Mouse (Mus musculus) gastrocnemius, adult 2 months (tissue): Measurements from ENCODE around the gene Ctnna2. TPM values are rescaled to one million over a fixed set of nuclear protein-coding genes. Genes with fewer than 3 reads are reported as not detected.
A peak's percentile ranks its signal among the peaks of the same experiment; 100 is the strongest.

Source experiments
- DNase-seq: peaks from one replicate; pipeline ENCODE4 v3.0.0; 2022
- H3K27ac ChIP-seq: fragments of 200-600 bp; 2 replicates; pipeline ENCODE4 v1.8.1; 2022; ENCODE audit warnings: mild to moderate bottlenecking
- H3K4me3 ChIP-seq: fragments of 200-600 bp; 2 replicates; pipeline ENCODE4 v1.8.1; 2022; ENCODE audit warnings: mild to moderate bottlenecking, moderate library complexity
- CTCF ChIP-seq: fragments of 200-600 bp; IDR thresholded peaks from 2 replicates; pipeline ENCODE4 v1.8.1; 2022; ENCODE audit warnings: antibody characterized with exemption, mild to moderate bottlenecking, moderate library complexity
- intact Hi-C: fragments of 180-260 bp; cut with DNase I; formaldehyde crosslinking; loops from one replicate; pipeline ENCODE4 v1.15.1; 2025
- total RNA-seq, 2 experiments: library from RNA; stranded (reverse); gene quantifications; 2 replicates each; pipeline ENCODE4 v1.2.3; 2021

The Ctnna2 gene
- total RNA-seq, 2 experiments from 2014 or later, result not detected

DNA sequence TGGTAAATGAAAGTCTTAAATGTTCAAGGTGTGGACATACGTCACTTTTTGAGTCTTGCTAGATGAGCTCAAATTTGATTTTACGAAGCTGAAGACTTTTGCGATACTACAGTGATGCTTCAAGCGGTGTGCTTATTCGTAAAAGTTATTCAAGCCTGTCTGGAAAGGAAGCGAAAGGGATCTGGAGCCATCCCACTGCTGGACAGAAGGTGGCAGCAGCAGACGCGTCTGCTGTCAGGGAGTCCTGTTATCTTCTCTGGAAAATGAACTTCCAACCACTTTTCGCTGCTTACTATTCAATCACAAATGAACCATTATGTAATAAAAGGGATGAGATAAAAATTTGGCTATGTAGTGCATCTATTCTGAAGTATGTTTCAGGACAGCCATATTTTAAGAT lies 345.5 kb downstream of the Ctnna2 start:
- Histone ChIP-seq H3K27ac (no peak overlapping the region), H3K4me3 (no peak overlapping the region)
- TF ChIP-seq CTCF, result peak; percentile 52
- peak; percentile 16 for DNase-seq
- intact Hi-C loops, result no loop called here

DNA sequence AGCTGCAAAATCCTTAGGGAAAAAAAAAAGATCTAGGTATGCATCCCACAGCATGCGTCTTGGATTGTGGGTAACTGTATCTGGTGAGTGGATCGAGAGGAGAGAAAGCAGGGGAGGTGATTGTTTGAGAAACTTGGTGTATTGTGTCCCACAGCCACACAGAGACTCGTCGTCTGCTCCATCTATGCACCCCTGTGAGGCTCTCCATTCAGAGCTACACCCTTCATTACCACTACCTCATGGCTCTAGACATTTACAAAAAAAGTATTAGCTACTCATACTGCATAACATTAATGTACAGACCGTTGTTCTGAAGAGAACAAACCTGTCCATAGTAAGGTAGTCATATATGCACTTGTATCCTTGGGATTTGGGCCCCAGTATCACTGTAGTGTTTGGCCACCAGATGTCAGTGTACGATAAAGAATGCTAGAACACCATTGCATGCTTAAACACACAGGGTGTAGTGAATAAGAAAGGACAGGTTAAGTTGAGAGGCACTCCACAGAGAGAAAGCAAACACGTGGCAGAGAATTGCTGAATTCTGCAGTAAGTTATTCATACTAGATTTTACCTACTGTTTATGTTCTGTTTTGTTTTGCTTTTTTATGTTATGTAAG lies 350.8 kb downstream of the Ctnna2 start:
- no peak overlapping the region for H3K4me3 ChIP-seq
- DNase-seq, result no peak
- H3K27ac ChIP-seq, result no peak overlapping the region
- intact Hi-C loops, result no loop called here
- TF ChIP-seq CTCF, result peak; percentile 22; the same call in 1 of the 2 replicates

DNA sequence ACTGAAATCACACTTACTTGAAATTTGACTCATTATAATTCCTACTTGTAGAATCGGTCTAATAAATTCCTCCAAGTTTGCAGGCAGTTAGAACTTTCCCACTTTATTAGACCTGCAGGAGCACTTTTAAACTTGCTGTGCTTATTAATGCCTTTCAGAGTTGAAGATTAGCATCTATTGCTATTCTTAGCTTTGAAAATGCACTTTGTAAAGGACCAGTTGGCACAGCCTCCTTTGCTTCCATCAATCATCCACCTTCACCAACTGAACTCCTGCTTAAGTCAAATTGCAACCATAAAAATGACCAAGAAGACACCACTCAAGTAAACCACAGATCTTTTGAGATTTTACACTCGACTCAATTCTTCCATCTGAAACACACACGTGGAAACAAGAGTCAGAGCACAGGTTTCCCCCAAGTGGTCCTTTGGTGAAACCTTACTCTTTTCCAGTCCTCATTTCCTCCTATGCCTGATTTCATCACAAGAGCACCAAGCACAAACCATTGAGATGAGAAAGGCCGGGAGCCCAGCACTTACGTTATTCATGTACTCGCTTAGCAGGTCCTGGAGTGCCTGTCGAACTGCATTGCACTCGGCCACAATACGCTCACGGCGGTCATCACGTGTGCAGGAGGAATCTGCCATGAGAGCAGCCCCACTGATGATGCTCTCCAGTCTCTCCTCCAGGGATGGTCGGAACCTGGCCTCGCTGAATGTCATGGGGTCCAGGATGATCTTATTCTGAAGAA lies 374.7 kb downstream of the Ctnna2 start:
- no peak for TF ChIP-seq CTCF
- DNase-seq, result no peak
- H3K4me3 ChIP-seq, result no peak overlapping the region
- H3K27ac ChIP-seq, result no peak overlapping the region
- intact Hi-C loops, result no loop called here

DNA sequence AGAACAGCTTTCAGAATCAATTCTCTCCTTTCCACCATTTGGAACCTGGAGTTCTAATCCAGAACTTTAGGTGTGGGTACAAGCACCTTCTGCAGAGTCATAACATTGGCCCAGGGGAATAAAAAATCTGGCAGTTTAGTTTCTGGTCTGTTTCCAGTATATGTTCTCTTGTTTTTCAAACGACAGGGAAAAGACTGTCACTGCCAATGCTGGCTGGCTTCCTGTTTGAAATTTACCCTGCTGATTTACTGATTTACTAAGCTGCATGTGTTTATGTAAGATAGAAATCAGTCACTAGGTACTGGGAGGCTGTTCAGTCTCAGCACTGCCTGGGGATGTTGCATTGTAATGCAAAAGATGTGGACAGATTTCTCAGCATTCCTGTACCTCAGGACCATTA lies 375.6 kb downstream of the Ctnna2 start:
- TF ChIP-seq CTCF, result no peak
- H3K4me3 ChIP-seq, result no peak overlapping the region
- H3K27ac ChIP-seq, result no peak overlapping the region
- DNase-seq, result no peak
- intact Hi-C loops, result no loop called here

DNA sequence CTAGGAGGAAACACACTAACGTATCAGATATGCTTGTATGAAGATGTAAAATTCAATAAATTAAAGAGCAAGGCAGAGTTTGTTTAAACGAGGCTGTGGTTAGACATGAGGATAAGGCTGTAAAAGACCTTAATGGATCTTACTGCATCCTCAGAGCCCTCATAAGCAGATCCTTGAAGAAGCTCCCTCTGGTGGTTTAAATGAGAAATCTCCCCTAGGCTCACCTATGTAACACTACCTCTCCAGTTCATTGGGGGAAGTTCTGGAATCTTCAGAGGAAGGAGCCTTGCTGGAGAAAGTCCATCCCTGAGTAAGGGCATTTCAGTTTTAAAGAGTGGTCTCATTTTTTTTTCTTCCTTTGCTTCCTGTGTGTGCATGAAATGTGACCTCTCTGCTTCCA lies 380.3 kb downstream of the Ctnna2 start:
- H3K27ac ChIP-seq, result no peak overlapping the region
- no peak for DNase-seq
- intact Hi-C loops, result no loop called here
- TF ChIP-seq CTCF, result no peak
- no peak overlapping the region for H3K4me3 ChIP-seq

DNA sequence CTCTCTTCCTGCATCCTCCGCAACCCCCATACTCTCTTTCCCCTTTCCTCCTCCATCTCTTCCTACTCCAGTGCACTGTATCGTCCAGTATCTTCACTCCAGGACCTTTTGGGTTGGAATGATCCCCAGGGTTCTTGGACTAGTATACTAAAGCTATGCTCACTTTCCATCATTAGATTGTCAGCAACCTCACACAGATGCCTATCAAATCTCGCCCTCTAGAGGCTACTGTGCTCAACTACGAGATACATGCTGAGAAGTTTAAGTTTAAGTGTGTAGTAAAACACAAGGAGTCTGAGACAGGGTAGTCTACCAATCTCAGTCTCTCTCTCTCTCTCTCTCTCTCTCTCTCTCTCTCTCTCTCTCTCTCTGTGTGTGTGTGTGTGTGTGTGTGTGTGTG lies 396.9 kb downstream of the Ctnna2 start:
- TF ChIP-seq CTCF, result peak; percentile 14; the same call in 1 of the 2 replicates
- no peak for DNase-seq
- no peak overlapping the region for H3K27ac ChIP-seq
- intact Hi-C loops, result no loop called here
- no peak overlapping the region for H3K4me3 ChIP-seq

DNA sequence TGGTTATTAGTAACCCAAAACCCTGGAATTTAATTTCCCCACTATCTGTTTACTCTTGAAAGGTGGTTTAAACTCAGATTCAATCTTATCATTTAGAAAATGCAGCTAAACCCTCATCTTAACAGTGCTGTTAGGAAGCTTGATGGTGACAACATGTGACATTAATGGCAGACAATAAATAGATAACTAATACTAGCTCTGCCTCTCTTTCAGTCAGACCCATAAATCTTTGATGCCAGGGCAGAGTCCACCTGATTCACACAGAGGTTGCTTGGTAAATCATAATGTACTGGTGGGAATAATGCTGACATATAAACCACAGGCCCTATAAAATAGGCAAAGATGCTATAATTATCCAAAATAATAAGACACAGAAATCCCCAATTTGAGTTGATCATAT lies 398.6 kb downstream of the Ctnna2 start:
- no peak for TF ChIP-seq CTCF
- Histone ChIP-seq H3K27ac (no peak overlapping the region), H3K4me3 (no peak overlapping the region)
- intact Hi-C loops, result no loop called here
- no peak for DNase-seq

DNA sequence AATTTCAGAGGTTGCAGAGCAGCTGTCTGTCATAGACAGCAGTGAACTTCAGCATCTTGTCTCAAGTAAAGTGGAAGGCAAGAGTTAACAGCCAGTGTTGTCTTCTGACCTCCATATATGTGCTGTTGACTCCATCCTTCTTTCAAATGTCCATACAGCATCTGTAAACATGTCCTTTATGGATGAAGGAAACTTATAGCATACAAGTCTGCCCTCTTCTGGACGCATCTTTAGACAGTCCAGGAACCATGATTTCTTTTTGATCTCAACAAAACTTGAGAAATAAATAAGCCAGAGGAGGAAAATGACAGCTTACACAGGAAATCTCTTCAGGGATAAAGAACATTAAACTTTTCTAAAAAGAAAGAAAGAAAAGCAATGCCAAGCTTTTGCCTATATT lies 400.9 kb downstream of the Ctnna2 start:
- no peak for TF ChIP-seq CTCF
- intact Hi-C loops, result no loop called here
- Histone ChIP-seq H3K4me3 (no peak overlapping the region), H3K27ac (no peak overlapping the region)
- no peak for DNase-seq

DNA sequence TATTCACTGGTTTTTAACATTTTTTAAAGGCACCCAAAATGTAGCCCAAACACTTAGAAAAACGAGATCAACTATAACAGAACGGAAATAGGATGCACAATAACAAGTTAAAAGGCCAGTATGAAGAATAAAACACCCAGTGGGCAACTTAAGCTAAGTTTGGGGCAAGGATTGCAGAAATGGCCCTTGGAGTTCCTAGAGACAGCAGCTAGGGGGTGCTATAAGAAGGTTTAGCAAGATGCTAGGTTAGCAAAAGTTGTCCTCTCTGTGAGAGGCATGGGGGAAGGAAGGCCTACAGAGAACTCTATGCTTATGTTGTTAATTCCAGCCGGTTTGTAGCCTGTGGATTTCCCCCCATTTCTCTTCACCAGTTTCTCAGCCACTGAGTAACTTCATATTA lies 401.9 kb downstream of the Ctnna2 start:
- H3K4me3 ChIP-seq, result no peak overlapping the region
- no peak for DNase-seq
- no peak overlapping the region for H3K27ac ChIP-seq
- TF ChIP-seq CTCF, result no peak
- intact Hi-C loops, result no loop called here

DNA sequence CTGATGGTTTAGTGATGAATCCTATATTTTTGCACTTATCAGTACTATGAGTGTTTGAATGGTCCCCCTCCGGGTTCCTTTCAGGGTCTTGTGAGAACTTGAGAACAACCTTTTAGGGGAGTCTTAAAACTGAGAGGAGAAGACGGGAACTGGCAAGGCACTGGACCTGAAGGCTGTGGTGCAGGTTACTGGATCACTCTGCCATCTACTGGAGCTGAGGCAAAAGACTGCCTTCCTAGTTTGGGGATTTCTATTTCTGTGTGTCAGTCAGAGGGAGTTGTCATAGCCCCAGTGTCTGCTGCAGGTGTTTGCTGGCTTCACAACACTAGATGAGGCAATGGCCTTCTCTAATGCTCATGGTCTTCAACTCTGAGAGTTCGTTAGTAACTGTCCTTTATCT lies 406.9 kb downstream of the Ctnna2 start:
- H3K27ac ChIP-seq, result no peak overlapping the region
- no peak overlapping the region for H3K4me3 ChIP-seq
- TF ChIP-seq CTCF, result peak; percentile 3; the same call in 1 of the 2 replicates
- DNase-seq, result no peak
- intact Hi-C loops, result no loop called here

DNA sequence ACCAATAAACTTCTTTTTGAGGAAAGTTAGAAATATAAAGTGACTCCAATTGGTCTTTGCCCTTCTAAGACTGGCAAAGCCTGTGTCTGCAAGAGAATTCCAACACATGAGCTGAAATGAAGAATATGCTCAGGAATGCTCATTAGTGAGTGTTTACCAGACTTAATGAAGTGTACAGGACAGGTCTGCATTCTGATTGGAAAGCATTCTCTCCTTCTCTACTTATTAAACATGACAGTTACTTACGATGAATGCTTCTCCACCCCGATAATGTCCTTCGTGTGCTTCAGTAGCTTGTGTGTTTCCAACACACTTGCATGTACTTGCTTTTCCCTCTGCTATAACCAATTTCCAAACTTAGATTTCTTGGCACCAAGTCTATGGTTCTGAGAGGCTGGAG lies 409.6 kb downstream of the Ctnna2 start:
- Histone ChIP-seq H3K4me3 (no peak overlapping the region), H3K27ac (no peak overlapping the region)
- no peak for DNase-seq
- TF ChIP-seq CTCF, result no peak
- intact Hi-C loops, result no loop called here

DNA sequence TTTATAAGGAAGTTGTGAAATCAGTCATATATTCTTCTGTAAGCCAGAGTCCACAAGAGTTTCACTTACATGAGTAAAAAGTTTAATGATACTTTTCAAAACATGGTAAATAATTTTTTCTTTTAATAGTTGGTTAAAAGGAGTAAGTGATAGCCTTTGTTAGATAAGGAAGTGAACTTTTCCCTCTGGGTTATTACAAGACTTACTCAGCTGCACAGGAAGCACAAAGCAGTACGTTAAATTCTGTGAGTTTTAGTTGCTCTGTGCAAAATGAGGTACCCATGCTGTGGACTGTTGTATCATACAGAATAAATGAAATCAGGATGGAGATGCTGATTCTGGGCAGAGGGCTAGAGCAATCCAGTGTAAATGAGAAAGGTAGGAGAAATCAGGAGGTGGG lies 423.3 kb downstream of the Ctnna2 start:
- no peak overlapping the region for H3K4me3 ChIP-seq
- no peak for TF ChIP-seq CTCF
- no peak overlapping the region for H3K27ac ChIP-seq
- intact Hi-C loops, result no loop called here
- DNase-seq, result no peak

DNA sequence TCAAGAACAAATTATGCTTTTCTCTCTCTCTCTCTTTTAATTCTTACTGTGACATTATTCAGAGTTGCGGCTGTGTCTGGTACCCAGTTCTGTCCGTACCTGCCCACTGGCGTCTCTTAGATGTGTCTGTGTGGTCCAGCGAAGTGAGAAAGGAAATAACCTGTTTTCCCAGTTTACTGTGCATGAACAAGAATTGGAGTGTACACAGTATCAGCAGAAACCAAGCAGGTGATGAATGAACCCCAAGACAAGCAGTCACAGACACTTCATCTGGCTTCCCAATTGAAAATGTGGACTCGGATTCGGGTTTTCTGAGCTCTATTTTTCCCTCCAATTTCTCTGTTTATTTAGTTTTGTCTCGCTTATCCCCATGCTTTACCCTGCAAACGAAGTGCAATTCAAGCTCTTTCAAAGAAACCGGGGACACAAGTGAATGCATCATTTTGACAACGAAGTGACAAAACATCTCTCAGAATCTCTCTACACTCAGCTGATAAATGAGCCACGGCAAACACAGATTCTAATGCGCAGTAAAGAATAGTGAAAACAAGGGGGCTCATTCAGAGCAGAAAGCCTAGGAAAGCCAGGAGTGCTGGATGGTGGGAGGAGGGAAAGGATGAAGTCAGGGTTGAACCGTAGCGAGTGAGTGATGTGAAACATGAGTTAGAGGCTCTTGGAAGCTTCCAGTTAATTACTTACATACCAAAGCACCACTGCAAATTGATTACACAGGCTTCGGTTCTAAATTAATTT lies 442.3 kb downstream of the Ctnna2 start:
- TF ChIP-seq CTCF, result no peak
- intact Hi-C loops, result no loop called here
- no peak for DNase-seq
- Histone ChIP-seq H3K27ac (no peak overlapping the region), H3K4me3 (no peak overlapping the region)
